8 mouse cellular contexts compared by ENCODE assay signal in genomic region chr9:20466761-20467442, GRCm38 (mm10). TPM values are rescaled to one million over a fixed set of nuclear protein-coding genes. Genes with fewer than 3 reads are reported as not detected.
A peak's percentile ranks its signal among the peaks of the same experiment; 100 is the strongest.
DNase-seq lines count a peak whose midpoint lies in the region; ATAC-seq and TF ChIP-seq lines count a peak whose summit lies in the region.

No protein-coding gene starts in this region.

- no peak overlapping the region for H3K27ac ChIP-seq in liver, postnatal 0 days (ENCODE audit: low read depth)
- H3K27ac ChIP-seq in neural tube, embryonic 15.5 days (replicated peaks): no peak overlapping the region

- no peak for TF ChIP-seq EP300 in liver, postnatal 0 days (IDR thresholded peaks at IDR 0.05; ENCODE audit: low read depth)

- WGBS in liver, postnatal 0 days (ENCODE audit: insufficient replicate concordance): 53% methylated on average over 7 of the region's 7 CpGs
- WGBS in neural tube, embryonic 15.5 days: 56% methylated on average over 7 of the region's 7 CpGs

- H3K79me2 ChIP-seq in C2C12 (ENCODE audit: control insufficient read depth, insufficient read depth): no peaks in the 10 kb centered on the region

- no peaks in the 10 kb centered on the region for H3K27me3 ChIP-seq in C2C12 (ENCODE audit: control insufficient read depth, insufficient read depth, insufficient read length)
- no peaks in the 10 kb centered on the region for H3K27me3 ChIP-seq in liver, postnatal 0 days (ENCODE audit: insufficient read depth, low read length)
- no peaks in the 10 kb centered on the region for H3K27me3 ChIP-seq in neural tube, embryonic 15.5 days (replicated peaks)

- H3K79me3 ChIP-seq in C2C12 (ENCODE audit: low read depth): no peaks in the 10 kb centered on the region

- peak; percentile 73 for DNase-seq in R1 (ENCODE audit: low read depth, low spot score)
- peak; percentile 88 for DNase-seq in embryo, embryonic 10 days (ENCODE audit: low spot score)
- DNase-seq in heart, postnatal 10 days: peak; percentile 68 to 82
- DNase-seq in kidney, postnatal 36 days: peak; percentile 74 to 82
- peak; percentile 63 for DNase-seq in liver, postnatal 0 days
- peak; percentile 76 for DNase-seq in thymus, postnatal 4 days

- H3K9me3 ChIP-seq in liver, postnatal 0 days (ENCODE audit: low read length): peaks cover 19% of the 10 kb centered on the region
- H3K9me3 ChIP-seq in neural tube, embryonic 15.5 days (replicated peaks): peaks cover 8% of the 10 kb centered on the region; the same call in 1 of the 2 replicates

- ATAC-seq in liver, postnatal 0 days: peak; percentile 64
- peak; percentile 89 for ATAC-seq in neural tube, embryonic 15.5 days (ENCODE audit: low FRiP score)

- no peak overlapping the region for H3ac ChIP-seq in C2C12 (ENCODE audit: control insufficient read depth, insufficient read length, low read depth)

- peaks cover 25% of the 10 kb centered on the region for H3K36me3 ChIP-seq in C2C12 (ENCODE audit: control insufficient read depth, insufficient read depth)
- H3K36me3 ChIP-seq in liver, postnatal 0 days (replicated peaks; ENCODE audit: insufficient read depth, low read length): peaks cover 25% of the 10 kb centered on the region
- H3K36me3 ChIP-seq in neural tube, embryonic 15.5 days: peaks cover 34% of the 10 kb centered on the region

- TF ChIP-seq CTCF in C2C12 (IDR thresholded peaks at IDR 0.05; ENCODE audit: control insufficient read depth, insufficient read depth, insufficient read length): peak; percentile 9
- TF ChIP-seq CTCF in liver, postnatal 0 days (IDR thresholded peaks at IDR 0.05; ENCODE audit: low read depth): peak; percentile 92

- no peaks in the 10 kb centered on the region for H3K4me1 ChIP-seq in liver, postnatal 0 days (ENCODE audit: insufficient read depth)
- H3K4me1 ChIP-seq in neural tube, embryonic 15.5 days: no peaks in the 10 kb centered on the region

- H3K4me2 ChIP-seq in liver, postnatal 0 days (ENCODE audit: low read depth, low read length): no peak overlapping the region
- H3K4me2 ChIP-seq in neural tube, embryonic 15.5 days: no peak overlapping the region

- no peak overlapping the region for H3K9ac ChIP-seq in liver, postnatal 0 days (replicated peaks)
- H3K9ac ChIP-seq in neural tube, embryonic 15.5 days (replicated peaks): no peak overlapping the region

- intact Hi-C loops in heart, postnatal 10 days (cut with DNase I): loop anchor here (1.0 to 10.0 kb wide), 6 partner anchors 78 to 368 kb away; partner anchors contain the start of genes Fbxl12 and Ubl5

- no peak overlapping the region for H3K4me3 ChIP-seq in C2C12 (ENCODE audit: insufficient read depth, poor library complexity, severe bottlenecking)
- H3K4me3 ChIP-seq in liver, postnatal 0 days (ENCODE audit: low read depth, low read length): no peak overlapping the region
- no peak overlapping the region for H3K4me3 ChIP-seq in neural tube, embryonic 15.5 days (replicated peaks)

TF ChIP-seq in C2C12, 6 proteins besides CTCF, POLR2A, EP300 and RAD21:
- TF ChIP-seq FOSL1 (IDR thresholded peaks at IDR 0.05; ENCODE audit: insufficient read depth, low read length, poor library complexity, severe bottlenecking) (no peak), MYOD1 (IDR thresholded peaks at IDR 0.05; ENCODE audit: control insufficient read depth, insufficient read length, low read depth) (no peak), CEBPB (IDR thresholded peaks at IDR 0.05; ENCODE audit: low read depth) (no peak), MYOG (IDR thresholded peaks at IDR 0.05; ENCODE audit: control insufficient read depth, extremely low read depth, insufficient read length) (no peak), USF1 (IDR thresholded peaks at IDR 0.05; ENCODE audit: low read depth) (no peak), MAX (IDR thresholded peaks at IDR 0.05) (no peak)

RNA-seq across cellular contexts. Expression of gene Zfp26, which starts 6.9 kb away (rescaled TPM):
- 1.9 TPM for polyA plus RNA-seq in C2C12 (2012; fragmentation: generic; extraction: Trizol)
- total RNA-seq in heart, postnatal 10 days (2021): 10 to 100 TPM; 17.1 to 18.2 TPM
- polyA plus RNA-seq in liver, postnatal 0 days (2015; fragmentation: Nextera tagmentation; extraction: Ambion mirVana): 2.8 and 3.3 TPM in 2 replicates
- 12.1 and 13.6 TPM in 2 replicates for polyA plus RNA-seq in neural tube, embryonic 15.5 days (2015; fragmentation: Nextera tagmentation; extraction: Ambion mirVana)

RNA-seq across cellular contexts. Expression of gene Zfp426, which starts 25.6 kb away (rescaled TPM):
- polyA plus RNA-seq in C2C12 (2012; fragmentation: generic; extraction: Trizol): 5.1 TPM
- 10 to 100 TPM; 11.6 to 11.8 TPM for total RNA-seq in heart, postnatal 10 days (2021)
- 4.5 and 4.8 TPM in 2 replicates for polyA plus RNA-seq in liver, postnatal 0 days (2015; fragmentation: Nextera tagmentation; extraction: Ambion mirVana)
- 30.3 and 32.7 TPM in 2 replicates for polyA plus RNA-seq in neural tube, embryonic 15.5 days (2015; fragmentation: Nextera tagmentation; extraction: Ambion mirVana)

RNA-seq across cellular contexts. Expression of gene Zfp266, which starts 54.3 kb away (rescaled TPM):
- 7.5 TPM for polyA plus RNA-seq in C2C12 (2012; fragmentation: generic; extraction: Trizol)
- 10 to 100 TPM; 40.1 to 48.1 TPM for total RNA-seq in heart, postnatal 10 days (2021)
- polyA plus RNA-seq in liver, postnatal 0 days (2015; fragmentation: Nextera tagmentation; extraction: Ambion mirVana): 9.2 and 9.7 TPM in 2 replicates
- 82.9 and 91.7 TPM in 2 replicates for polyA plus RNA-seq in neural tube, embryonic 15.5 days (2015; fragmentation: Nextera tagmentation; extraction: Ambion mirVana)
